Mouse (Mus musculus) liver, embryonic 12.5 days (tissue): ENCODE measurements around the gene 5730596B20Rik. TPM values are rescaled to one million over a fixed set of nuclear protein-coding genes. Genes with fewer than 3 reads are reported as not detected.
A peak's percentile ranks its signal among the peaks of the same experiment; 100 is the strongest.

Experiments
- ATAC-seq: fragments of 200-750 bp; cut with Nextera tagmentation; 2 replicates; pipeline ENCODE4 v1.8.0; 2017; ENCODE audit warnings: moderate number of reproducible peaks, mild to moderate bottlenecking, moderate library complexity
- H3K27ac ChIP-seq: fragments of 300-500 bp; sonication (generic); 2 replicates; pipeline ENCODE4 v1.5.1; 2016; ENCODE audit warnings: mild to moderate bottlenecking
- H3K27me3 ChIP-seq: fragments of 300-500 bp; sonication (generic); replicated peaks from 2 replicates; pipeline ENCODE4 v1.6.1; 2016; ENCODE audit warnings: mild to moderate bottlenecking, moderate library complexity
- H3K36me3 ChIP-seq: fragments of 300-500 bp; sonication (generic); 2 replicates; pipeline ENCODE4 v1.6.1; 2016; ENCODE audit warnings: mild to moderate bottlenecking, moderate library complexity
- H3K4me1 ChIP-seq: fragments of 300-500 bp; sonication (generic); 2 replicates; pipeline ENCODE4 v1.6.1; 2016
- H3K4me2 ChIP-seq: fragments of 300-500 bp; sonication (generic); 2 replicates; pipeline ENCODE4 v1.6.1; 2016; ENCODE audit warnings: mild to moderate bottlenecking, moderate library complexity
- H3K4me3 ChIP-seq: fragments of 300-500 bp; sonication (generic); 2 replicates; pipeline ENCODE4 v1.5.1; 2016; ENCODE audit warnings: mild to moderate bottlenecking, moderate library complexity
- H3K9ac ChIP-seq: fragments of 300-500 bp; sonication (generic); 2 replicates; pipeline ENCODE4 v1.6.1; 2016; ENCODE audit warnings: mild to moderate bottlenecking, moderate library complexity
- H3K9me3 ChIP-seq: fragments of 300-500 bp; sonication (generic); replicated peaks from 2 replicates; pipeline ENCODE4 v1.6.1; 2016; ENCODE audit warnings: mild to moderate bottlenecking, moderate library complexity
- WGBS: fragments of 180-500 bp; shearing (Covaris S2); methylation state at CpG from one replicate; pipeline ENCODE4 v1.1.7; 2016; ENCODE audit not compliant: insufficient replicate concordance; 5-methylcytosine and 5-hydroxymethylcytosine counted together
- polyA plus RNA-seq: library from polyadenylated mRNA; unstranded; fragments of >200 nt; fragmentation: Nextera tagmentation; extraction: Ambion mirVana; gene quantifications from 2 replicates; pipeline ENCODE4 v1.2.1, GENCODE M21; 2016

5730596B20Rik gene
- polyA plus RNA-seq, 1 experiment from 2014 or later, result 0.29 TPM

DNA sequence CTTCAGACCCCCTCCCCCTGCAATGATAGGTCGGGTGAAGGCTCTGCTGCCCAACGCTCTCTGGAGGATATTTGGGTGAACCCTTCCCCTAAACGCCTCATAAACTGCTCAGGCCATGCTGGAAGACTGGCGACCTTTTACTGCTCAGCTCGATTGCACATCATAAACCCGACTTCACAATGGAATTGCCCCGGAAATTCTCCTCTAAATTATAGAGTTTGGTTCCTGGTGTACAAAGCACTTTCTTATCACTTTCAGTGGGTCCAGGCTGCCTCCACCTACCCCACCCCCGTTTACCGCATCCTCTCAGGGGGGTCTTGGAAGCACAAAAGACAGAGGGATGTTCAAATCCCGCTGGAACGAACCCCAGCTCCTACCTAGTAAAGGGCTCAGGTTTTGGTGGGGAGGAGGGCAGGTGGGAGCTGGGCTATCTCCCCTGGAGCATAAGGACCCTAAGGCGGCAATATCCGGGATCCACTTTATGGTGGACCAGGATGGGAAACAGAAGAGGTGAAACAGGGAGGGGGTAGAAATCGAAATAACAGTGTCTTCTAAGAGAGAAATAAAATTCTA is 41.4 kb downstream of the 5730596B20Rik start:
- H3K27me3 ChIP-seq, result peaks cover 100% of the 10 kb centered on the region
- H3K4me1 ChIP-seq, result peaks cover 17% of the 10 kb centered on the region
- H3K4me3 ChIP-seq, result no peak overlapping the region
- H3K36me3 ChIP-seq, result no peaks in the 10 kb centered on the region
- H3K9me3 ChIP-seq, result no peaks in the 10 kb centered on the region
- no peak overlapping the region for H3K9ac ChIP-seq
- no peak overlapping the region for H3K4me2 ChIP-seq
- WGBS, result 9% methylated on average over 14 of the region's 14 CpGs
- no peak for ATAC-seq
- H3K27ac ChIP-seq, result no peak overlapping the region

DNA sequence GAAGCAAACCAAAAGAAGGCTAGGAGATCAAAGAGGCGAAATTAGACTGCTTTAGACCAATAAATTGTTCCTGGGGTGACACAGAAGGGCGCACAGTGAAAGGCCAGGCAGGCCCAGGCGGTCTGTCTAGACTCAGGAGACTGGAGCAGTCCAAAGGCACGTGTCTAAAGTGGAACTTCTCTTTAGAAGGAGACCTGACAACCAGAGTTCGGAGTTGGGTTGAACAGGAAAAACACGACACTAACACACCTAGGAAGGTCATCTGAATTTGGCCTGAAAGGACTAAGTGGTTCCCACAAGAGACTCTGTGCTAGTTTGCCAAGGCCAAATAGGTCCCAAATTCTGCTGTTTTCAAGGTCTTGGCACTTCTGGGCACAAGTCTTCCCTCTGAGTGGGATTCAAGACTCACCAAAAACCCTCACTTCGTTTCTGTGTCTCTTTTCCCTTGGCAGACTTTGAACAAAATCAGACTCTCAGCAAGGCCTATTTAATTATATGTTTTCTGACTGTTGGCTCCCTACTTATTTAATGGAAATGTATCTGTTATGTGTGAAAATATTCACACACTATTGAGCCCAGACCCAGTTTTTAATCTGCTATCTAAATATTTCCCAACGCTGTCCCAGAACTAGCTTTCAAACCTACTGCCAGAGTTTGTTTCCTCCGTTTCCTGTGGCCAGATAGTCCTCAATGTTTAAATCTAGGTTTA is 42.1 kb downstream of the 5730596B20Rik start:
- H3K4me1 ChIP-seq, result peaks cover 17% of the 10 kb centered on the region
- no peak for ATAC-seq
- H3K27ac ChIP-seq, result no peak overlapping the region
- no peak overlapping the region for H3K9ac ChIP-seq
- H3K27me3 ChIP-seq, result peaks cover 100% of the 10 kb centered on the region
- no peak overlapping the region for H3K4me3 ChIP-seq
- H3K4me2 ChIP-seq, result no peak overlapping the region
- no peaks in the 10 kb centered on the region for H3K9me3 ChIP-seq
- H3K36me3 ChIP-seq, result no peaks in the 10 kb centered on the region
- WGBS, result 30% methylated on average over 9 of the region's 9 CpGs

DNA sequence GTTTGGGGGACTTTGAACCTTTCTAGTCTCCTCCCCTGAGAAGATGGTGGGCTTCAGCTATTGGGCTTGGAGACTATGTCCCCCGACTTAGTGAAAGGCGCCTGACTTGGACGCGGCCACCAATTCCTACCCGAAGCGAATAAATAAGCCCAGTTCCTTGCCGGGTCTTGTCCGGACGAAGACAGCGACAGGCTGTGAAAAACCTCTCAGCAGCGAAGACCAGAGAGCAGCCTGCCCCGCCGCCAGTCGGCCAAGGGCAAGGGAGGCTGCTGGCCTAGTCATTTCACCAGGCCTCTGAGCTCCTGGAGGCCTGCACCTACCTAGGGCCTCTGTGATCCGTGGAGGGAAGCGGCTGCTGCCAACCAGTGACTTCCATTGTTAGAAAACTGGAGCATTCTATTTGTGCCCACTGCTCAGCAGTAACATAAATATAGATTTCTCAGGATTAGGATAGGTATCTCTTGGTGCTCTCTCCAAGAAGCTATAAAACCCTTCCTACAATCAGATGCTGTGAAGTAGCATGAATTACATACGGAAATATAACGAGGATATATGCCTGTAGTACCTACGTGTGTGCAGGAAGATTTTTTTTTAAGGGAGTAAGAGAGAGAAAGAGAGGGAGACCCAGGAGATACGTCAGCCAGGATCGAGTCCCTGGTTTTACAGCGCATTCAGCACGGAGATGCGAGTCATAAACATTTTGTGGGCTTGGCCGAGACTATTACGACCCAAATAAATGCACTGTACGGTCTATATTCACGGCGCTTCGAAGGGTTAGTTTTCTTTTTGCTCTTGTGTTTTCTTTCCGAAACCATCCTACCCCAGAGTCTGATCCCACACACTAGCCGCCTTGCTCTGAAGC is 42.9 kb downstream of the 5730596B20Rik start:
- no peak overlapping the region for H3K4me3 ChIP-seq
- H3K4me1 ChIP-seq, result peaks cover 17% of the 10 kb centered on the region
- no peaks in the 10 kb centered on the region for H3K9me3 ChIP-seq
- no peaks in the 10 kb centered on the region for H3K36me3 ChIP-seq
- no peak overlapping the region for H3K9ac ChIP-seq
- H3K27me3 ChIP-seq, result peaks cover 100% of the 10 kb centered on the region
- ATAC-seq, result no peak
- no peak overlapping the region for H3K4me2 ChIP-seq
- 20% methylated on average over 32 of the region's 32 CpGs for WGBS
- no peak overlapping the region for H3K27ac ChIP-seq

DNA sequence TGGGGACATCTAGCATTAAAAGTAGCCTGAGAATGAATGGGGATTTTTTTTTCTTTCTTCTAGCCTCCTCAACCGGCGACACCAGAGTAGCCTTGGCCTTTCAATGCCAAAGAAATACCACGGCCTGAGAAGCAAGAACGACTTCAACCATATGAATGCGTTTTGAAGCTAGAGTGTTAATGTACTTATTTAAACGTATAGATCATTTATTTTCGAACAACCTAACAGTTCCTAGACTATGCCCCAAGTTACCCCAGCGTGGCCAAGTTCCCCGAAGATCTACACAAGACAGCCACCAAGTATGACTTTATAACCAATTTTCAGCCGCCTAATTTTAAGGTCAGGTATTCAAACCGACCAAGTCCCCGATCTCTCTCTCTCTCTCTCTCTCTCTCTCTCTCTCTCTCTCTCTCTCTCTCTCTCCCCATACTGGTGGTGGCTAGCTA is 43.6 kb downstream of the 5730596B20Rik start:
- peaks cover 17% of the 10 kb centered on the region for H3K4me1 ChIP-seq
- peak overlapping the region; percentile 53 for H3K4me3 ChIP-seq
- no peak overlapping the region; the same call in 1 of the 2 replicates for H3K9ac ChIP-seq
- peak overlapping the region; percentile 74 for H3K4me2 ChIP-seq
- ATAC-seq, result no peak
- no peaks in the 10 kb centered on the region for H3K9me3 ChIP-seq
- no peak overlapping the region for H3K27ac ChIP-seq
- no peaks in the 10 kb centered on the region for H3K36me3 ChIP-seq
- peaks cover 100% of the 10 kb centered on the region for H3K27me3 ChIP-seq
- WGBS, result 9% methylated on average over 12 of the region's 12 CpGs

DNA sequence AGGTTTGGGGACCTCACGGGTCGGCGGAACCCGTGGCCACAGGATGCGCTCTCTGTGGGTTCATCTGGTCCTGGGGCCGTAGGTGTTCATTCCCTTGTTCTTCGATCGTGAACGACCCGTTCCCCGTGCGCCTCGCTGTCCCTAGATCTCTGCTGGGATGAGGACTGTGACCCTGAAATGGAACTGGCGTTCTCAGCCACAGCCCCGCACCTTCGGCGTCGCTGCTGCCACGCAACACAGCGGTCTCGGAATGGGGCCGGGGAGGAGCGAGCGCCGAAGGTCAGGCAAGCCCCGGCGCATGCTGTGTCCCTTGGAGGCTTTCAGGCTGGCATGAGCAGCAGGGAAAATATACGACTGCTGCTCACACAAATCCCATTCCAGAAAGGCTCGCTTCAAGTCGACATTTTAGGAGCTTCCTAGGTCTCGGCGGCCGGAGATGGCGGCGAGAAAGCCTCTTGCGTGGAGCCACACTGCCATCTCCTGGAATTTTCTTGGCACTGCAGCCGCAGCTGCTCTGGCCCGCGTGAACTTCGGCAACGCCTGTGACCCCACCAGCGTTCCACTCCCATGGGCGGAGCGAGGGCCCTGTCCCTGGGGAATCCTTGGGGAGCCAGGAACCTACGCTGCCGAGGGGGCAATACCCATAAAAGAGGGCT is 44.2 kb downstream of the 5730596B20Rik start, which contains the start of gene Hoxa7:
Gene Hoxa7 (minus strand): TSS at position 518 of the 656 bp plus-strand sequence.
- Histone ChIP-seq H3K4me1 (peaks cover 17% of the 10 kb centered on the region), H3K27ac (no peak within 1 kb of the TSS), H3K9ac (no peak within 1 kb of the TSS; the same call in 1 of the 2 replicates), H3K4me2 (peak within 1 kb of the TSS; percentile 74), H3K4me3 (peak within 1 kb of the TSS; percentile 53), H3K27me3 (peaks cover 100% of the 10 kb centered on the region), H3K36me3 (no peaks in the 10 kb centered on the region), H3K9me3 (no peaks in the 10 kb centered on the region)
- WGBS, result under 1% methylated on average over 46 of the region's 46 CpGs
- no peak for ATAC-seq

DNA sequence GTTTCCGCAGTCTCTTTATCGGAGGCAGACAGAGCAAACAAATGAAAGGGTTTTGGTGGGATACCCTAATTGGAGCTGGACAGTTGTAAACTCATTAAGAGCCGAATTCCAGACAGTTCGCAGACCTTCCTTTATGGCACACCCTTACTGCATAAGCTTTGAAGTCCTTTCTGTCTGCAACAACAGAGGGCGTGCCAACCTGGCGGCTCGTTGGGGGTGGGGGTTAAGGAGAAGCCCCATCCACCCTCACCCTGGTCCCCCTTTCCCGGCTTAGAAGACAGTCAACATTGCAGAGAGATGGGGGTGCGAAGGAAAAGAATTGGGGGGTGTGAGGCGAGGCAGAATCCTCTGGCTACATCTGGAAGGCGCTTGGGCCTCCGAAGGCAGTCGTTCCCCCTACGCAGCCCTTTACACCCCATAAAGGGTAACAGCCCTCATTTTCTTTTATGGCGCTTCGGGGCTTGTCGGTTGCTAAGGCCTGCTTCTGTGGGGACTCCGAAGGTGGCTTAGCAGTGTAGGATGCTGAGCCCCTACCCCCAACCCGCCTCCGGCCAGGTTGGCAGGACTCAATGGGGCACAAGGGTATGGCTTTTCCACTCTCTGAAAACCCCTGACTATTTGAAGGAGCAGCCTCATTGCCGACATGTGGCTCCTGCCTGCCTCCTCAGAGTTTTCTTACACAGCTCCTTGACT is 44.8 kb downstream of the 5730596B20Rik start:
- Histone ChIP-seq H3K4me2 (peak overlapping the region; percentile 74), H3K27me3 (peaks cover 100% of the 10 kb centered on the region), H3K9ac (no peak overlapping the region), H3K9me3 (no peaks in the 10 kb centered on the region), H3K27ac (no peak overlapping the region), H3K36me3 (no peaks in the 10 kb centered on the region), H3K4me1 (peaks cover 12% of the 10 kb centered on the region), H3K4me3 (peak overlapping the region; percentile 53)
- WGBS, result 14% methylated on average over 21 of the region's 21 CpGs
- no peak for ATAC-seq

DNA sequence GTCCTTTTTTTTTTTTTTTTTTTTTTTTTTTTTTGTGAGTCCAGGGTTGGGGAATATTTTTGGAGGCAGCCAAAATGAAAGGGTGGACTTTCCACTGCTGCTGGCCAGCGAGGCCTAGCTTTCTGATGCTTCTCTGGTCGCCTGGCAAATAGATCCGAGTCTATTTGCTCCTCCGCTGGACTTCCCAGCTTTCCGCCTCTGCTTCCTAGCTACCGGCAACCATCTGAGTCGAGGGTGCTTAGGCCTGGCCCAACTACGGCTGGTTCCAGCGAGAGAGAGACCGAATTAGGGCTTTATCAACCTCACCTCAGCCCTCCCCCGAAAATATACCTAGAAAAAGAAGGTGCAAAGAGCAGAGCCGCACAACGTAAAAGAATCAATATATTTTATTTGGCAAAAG is 45.4 kb downstream of the 5730596B20Rik start:
- Histone ChIP-seq H3K4me3 (no peak overlapping the region), H3K9ac (no peak overlapping the region), H3K27me3 (peaks cover 100% of the 10 kb centered on the region), H3K27ac (no peak overlapping the region), H3K36me3 (no peaks in the 10 kb centered on the region), H3K9me3 (no peaks in the 10 kb centered on the region), H3K4me2 (no peak overlapping the region), H3K4me1 (peaks cover 12% of the 10 kb centered on the region)
- WGBS, result 25% methylated on average over 13 of the region's 13 CpGs
- ATAC-seq, result no peak

DNA sequence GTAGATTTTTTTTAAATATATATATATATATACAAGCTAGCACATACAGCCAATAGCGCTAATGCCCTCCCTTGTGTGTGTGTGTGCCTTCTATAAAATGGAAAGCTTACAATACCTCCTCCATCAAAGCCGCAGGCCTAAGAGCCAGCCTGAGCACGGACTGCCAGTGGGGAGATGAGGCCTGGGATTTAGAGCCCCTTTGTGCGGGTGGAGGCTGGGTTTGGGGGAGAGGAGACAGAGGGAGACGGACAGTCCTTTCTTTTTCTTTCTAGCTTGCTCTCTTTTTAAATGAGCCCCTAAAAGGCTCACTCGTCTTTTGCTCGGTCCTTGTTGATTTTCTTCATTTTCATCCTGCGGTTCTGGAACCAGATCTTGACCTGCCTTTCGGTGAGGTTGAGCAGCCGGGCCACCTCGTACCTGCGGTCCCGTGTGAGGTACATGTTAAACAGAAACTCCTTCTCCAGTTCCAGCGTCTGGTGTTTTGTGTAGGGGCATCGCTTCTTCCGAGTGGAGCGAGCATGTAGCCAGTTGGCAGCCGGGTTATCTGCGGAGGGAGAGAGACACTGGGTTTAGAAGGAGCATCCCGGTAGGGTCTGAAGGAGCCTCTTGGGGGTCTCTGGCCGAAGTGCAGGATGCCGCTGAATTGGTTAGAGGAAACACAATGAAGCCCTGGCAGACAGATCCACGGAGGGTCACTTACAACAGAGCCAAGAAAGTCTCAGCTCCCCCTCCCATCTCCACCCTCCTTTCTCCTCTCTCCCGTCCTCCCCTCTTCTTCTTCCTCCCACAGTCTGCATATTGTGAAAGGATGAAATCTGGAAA is 46.9 kb downstream of the 5730596B20Rik start:
- H3K27me3 ChIP-seq, result peaks cover 99% of the 10 kb centered on the region
- WGBS, result 5% methylated on average over 24 of the region's 24 CpGs
- ATAC-seq, result no peak
- H3K9ac ChIP-seq, result no peak overlapping the region
- H3K4me2 ChIP-seq, result 0 out of 2 replicates have a peak overlapping the region, but pooled peaks have one; percentile 8
- H3K27ac ChIP-seq, result no peak overlapping the region
- no peaks in the 10 kb centered on the region for H3K9me3 ChIP-seq
- H3K4me3 ChIP-seq, result peak overlapping the region; percentile 25; the same call in 1 of the 2 replicates
- H3K36me3 ChIP-seq, result no peaks in the 10 kb centered on the region
- peaks cover 12% of the 10 kb centered on the region for H3K4me1 ChIP-seq

DNA sequence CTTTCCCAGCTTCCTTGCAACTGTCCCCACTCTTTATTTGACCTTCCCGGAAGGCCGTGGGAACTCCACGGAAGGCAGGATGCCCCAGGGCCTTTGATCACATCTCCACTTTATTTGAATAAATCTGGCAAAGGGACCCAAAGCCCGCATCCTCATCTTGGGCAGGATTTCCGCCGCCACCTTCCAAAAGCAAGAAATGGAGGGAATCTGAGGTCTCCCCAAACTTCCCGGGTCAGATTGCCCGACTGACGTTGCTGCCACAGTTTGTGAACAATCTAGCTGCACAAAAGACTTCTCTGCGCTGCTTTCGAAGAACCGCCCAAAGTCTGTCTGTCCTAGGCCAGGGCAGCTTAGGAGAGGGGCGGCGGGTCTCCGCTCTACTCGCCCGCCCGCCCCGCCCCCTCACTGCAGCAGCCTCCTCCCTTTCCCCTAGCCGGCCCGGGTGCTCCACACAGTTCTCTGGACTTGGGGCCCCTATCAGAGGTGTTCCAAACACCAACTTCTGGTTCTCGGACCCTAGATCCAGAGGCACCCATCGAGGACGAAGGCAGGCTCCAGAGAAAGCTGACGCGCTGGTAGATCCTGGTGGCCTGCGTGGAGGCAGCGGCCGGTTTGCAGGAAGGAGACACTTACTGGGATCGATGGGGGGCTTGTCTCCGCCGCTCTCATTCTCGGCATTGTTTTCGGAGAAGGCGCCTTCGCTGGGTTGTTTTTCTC is 47.8 kb downstream of the 5730596B20Rik start:
- Histone ChIP-seq H3K9me3 (no peaks in the 10 kb centered on the region), H3K4me1 (peaks cover 12% of the 10 kb centered on the region), H3K4me2 (peak overlapping the region; percentile 34), H3K9ac (no peak overlapping the region), H3K4me3 (peak overlapping the region; percentile 25), H3K27ac (no peak overlapping the region), H3K36me3 (no peaks in the 10 kb centered on the region), H3K27me3 (peaks cover 99% of the 10 kb centered on the region)
- WGBS, result 2% methylated on average over 36 of the region's 36 CpGs
- ATAC-seq, result no peak
